ENCODE assay signal across 9 mouse cellular contexts in the genomic region with DNA sequence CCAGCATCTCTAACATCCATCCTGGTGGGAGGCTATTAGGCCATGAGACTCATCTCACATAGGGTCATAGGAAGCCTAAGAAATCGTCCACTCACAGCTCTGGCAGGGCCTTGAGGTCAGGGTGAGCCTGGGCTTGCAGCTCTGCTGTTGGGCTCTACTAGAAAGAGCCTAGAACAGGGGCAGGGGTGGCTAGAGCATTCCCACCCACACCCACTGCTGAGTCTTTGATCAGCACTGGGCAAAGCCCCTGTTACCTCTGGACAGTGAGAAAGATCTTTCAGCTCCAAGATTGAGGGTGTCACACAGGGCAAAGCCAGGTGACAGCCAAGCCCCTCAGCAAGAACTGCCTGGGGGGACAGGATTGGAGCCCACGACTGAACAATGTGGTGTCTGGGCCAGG. TPM values are rescaled to one million over a fixed set of nuclear protein-coding genes. Genes with fewer than 3 reads are reported as not detected.
DNase-seq lines count a peak whose midpoint lies in the region; ATAC-seq lines count a peak whose summit lies in the region.
"Had no signal": no experiment of that assay in that cellular context is flagged by ENCODE, and none has a peak within 500 bp of the region (broad histone marks: within the 10 kb centered on the region; RNA-seq: fewer than 3 reads in every experiment).

No protein-coding gene starts in this region.

- H3K27ac ChIP-seq in heart, embryonic 13.5 days (replicated peaks), result peak overlapping the region; percentile 96
- H3K27ac ChIP-seq in embryonic facial prominence, embryonic 11.5 days (replicated peaks; ENCODE audit: low read depth, low read length), result peak overlapping the region; percentile 71
- H3K27ac ChIP-seq in hindbrain, embryonic 10.5 days, result peak overlapping the region; percentile 86
- peak overlapping the region; percentile 80 for H3K27ac ChIP-seq in midbrain, embryonic 11.5 days (ENCODE audit: low read depth, low read length)

- H3K4me3 ChIP-seq in heart, embryonic 13.5 days, result no peak overlapping the region
- H3K4me3 ChIP-seq in embryonic facial prominence, embryonic 11.5 days (ENCODE audit: low read depth, low read length), result no peak overlapping the region
- H3K4me3 ChIP-seq in hindbrain, embryonic 10.5 days, result no peak overlapping the region
- no peak overlapping the region for H3K4me3 ChIP-seq in midbrain, embryonic 11.5 days (ENCODE audit: low read depth, low read length)
- H3K4me3 ChIP-seq: myocyte had no signal

- DNase-seq in heart, postnatal 14 days, result no peak
- DNase-seq in embryonic facial prominence, embryonic 11.5 days (ENCODE audit: low spot score), result no peak
- DNase-seq in hindbrain, embryonic 10.5 days (ENCODE audit: low spot score), result no peak
- no peak for DNase-seq in midbrain, embryonic 11.5 days (ENCODE audit: low spot score, missing footprints)
- no peak for DNase-seq in thymus, postnatal 10 days (ENCODE audit: low spot score in 2 of 2)
- DNase-seq in layer of hippocampus, postnatal 25 days (ENCODE audit: extremely low spot score in 1 of 2, low spot score in 1 of 2), result no peak
- DNase-seq in adrenal gland, adult (ENCODE audit: inconsistent age in 2 of 2, low spot score in 1 of 2), result no peak

- WGBS in heart, embryonic 13.5 days, result 54% methylated on average over 2 of the region's 2 CpGs
- WGBS in embryonic facial prominence, embryonic 11.5 days, result 55% methylated on average over 2 of the region's 2 CpGs
- 45% methylated on average over 2 of the region's 2 CpGs for WGBS in hindbrain, embryonic 10.5 days
- 58% methylated on average over 2 of the region's 2 CpGs for WGBS in midbrain, embryonic 11.5 days

- intact Hi-C loops in heart, postnatal 14 days (cut with DNase I), result no loop called here

- no peaks in the 10 kb centered on the region for H3K36me3 ChIP-seq in heart, embryonic 13.5 days
- H3K36me3 ChIP-seq in embryonic facial prominence, embryonic 11.5 days (replicated peaks; ENCODE audit: control insufficient read depth, insufficient read depth, low read depth, low read length), result no peaks in the 10 kb centered on the region
- H3K36me3 ChIP-seq in hindbrain, embryonic 10.5 days, result no peaks in the 10 kb centered on the region
- no peaks in the 10 kb centered on the region for H3K36me3 ChIP-seq in midbrain, embryonic 11.5 days (ENCODE audit: control insufficient read depth, insufficient read depth, low read length)

- no peaks in the 10 kb centered on the region for H3K27me3 ChIP-seq in heart, embryonic 13.5 days (replicated peaks)
- no peaks in the 10 kb centered on the region for H3K27me3 ChIP-seq in embryonic facial prominence, embryonic 11.5 days (ENCODE audit: control insufficient read depth, insufficient read depth, low read length)
- H3K27me3 ChIP-seq in hindbrain, embryonic 10.5 days (ENCODE audit: insufficient read depth, poor library complexity, severe bottlenecking), result no peaks in the 10 kb centered on the region
- H3K27me3 ChIP-seq in midbrain, embryonic 11.5 days (ENCODE audit: control insufficient read depth, insufficient read depth, low read length), result no peaks in the 10 kb centered on the region

- no peak overlapping the region for H3K4me2 ChIP-seq in heart, embryonic 13.5 days
- H3K4me2 ChIP-seq in embryonic facial prominence, embryonic 11.5 days (ENCODE audit: low read depth, low read length), result no peak overlapping the region
- no peak overlapping the region for H3K4me2 ChIP-seq in midbrain, embryonic 11.5 days

- ATAC-seq in heart, embryonic 13.5 days (ENCODE audit: extremely low read depth, insufficient number of reproducible peaks, low FRiP score, low TSS enrichment), result no peak
- ATAC-seq in embryonic facial prominence, embryonic 11.5 days (replicated peaks; ENCODE audit: insufficient number of reproducible peaks, low FRiP score, low TSS enrichment, low read depth), result no peak
- no peak for ATAC-seq in midbrain, embryonic 11.5 days (ENCODE audit: low FRiP score)

- H3K9ac ChIP-seq in heart, embryonic 13.5 days, result peak overlapping the region; percentile 67
- H3K9ac ChIP-seq in embryonic facial prominence, embryonic 11.5 days (replicated peaks; ENCODE audit: low read length), result peak overlapping the region; percentile 14
- peak overlapping the region; percentile 45 for H3K9ac ChIP-seq in midbrain, embryonic 11.5 days (ENCODE audit: low read length)

- no peaks in the 10 kb centered on the region for H3K9me3 ChIP-seq in heart, embryonic 13.5 days
- no peaks in the 10 kb centered on the region for H3K9me3 ChIP-seq in embryonic facial prominence, embryonic 11.5 days (replicated peaks; ENCODE audit: control insufficient read depth, low read length)
- H3K9me3 ChIP-seq in hindbrain, embryonic 10.5 days, result no peaks in the 10 kb centered on the region
- no peaks in the 10 kb centered on the region for H3K9me3 ChIP-seq in midbrain, embryonic 11.5 days (ENCODE audit: control insufficient read depth, low read length)

- H3K4me1 ChIP-seq in heart, embryonic 13.5 days, result peaks cover 52% of the 10 kb centered on the region
- peaks cover 13% of the 10 kb centered on the region for H3K4me1 ChIP-seq in embryonic facial prominence, embryonic 11.5 days (ENCODE audit: control insufficient read depth, insufficient read depth, low read length)
- peaks cover 62% of the 10 kb centered on the region for H3K4me1 ChIP-seq in hindbrain, embryonic 10.5 days (replicated peaks)
- H3K4me1 ChIP-seq in midbrain, embryonic 11.5 days (ENCODE audit: control insufficient read depth, insufficient read depth, low read length), result peaks cover 17% of the 10 kb centered on the region

RNA-seq across cellular contexts. Expression of gene Morn1, which starts 57.0 kb away (rescaled TPM):
- polyA plus RNA-seq in heart, embryonic 13.5 days (2015; fragmentation: Nextera tagmentation; extraction: Ambion mirVana), result 2.1 and 2.3 TPM in 2 replicates
- 1 to 10 TPM; 1.4 to 3.8 TPM for total RNA-seq in heart, postnatal 14 days (2021)
- polyA plus RNA-seq in embryonic facial prominence, embryonic 11.5 days (2014; fragmentation: Nextera tagmentation; extraction: Ambion mirVana), result 3.3 and 3.5 TPM in 2 replicates
- 4.4 and 6.0 TPM in 2 replicates for polyA plus RNA-seq in hindbrain, embryonic 10.5 days (2016; fragmentation: Nextera tagmentation; extraction: Ambion mirVana)
- polyA plus RNA-seq in midbrain, embryonic 11.5 days (2014; fragmentation: Nextera tagmentation; extraction: Ambion mirVana), result 4.1 and 5.1 TPM in 2 replicates
- total RNA-seq in layer of hippocampus, postnatal 25 days (2021), result 10 to 100 TPM; 11.2 to 17.3 TPM

RNA-seq across cellular contexts. Expression of gene Rer1, which starts 57.2 kb away (rescaled TPM):
- 114 and 126 TPM in 2 replicates for polyA plus RNA-seq in heart, embryonic 13.5 days (2015; fragmentation: Nextera tagmentation; extraction: Ambion mirVana)
- 10 to 100 TPM; 66.6 to 67.8 TPM for total RNA-seq in heart, postnatal 14 days (2021)
- 164 and 173 TPM in 2 replicates for polyA plus RNA-seq in embryonic facial prominence, embryonic 11.5 days (2014; fragmentation: Nextera tagmentation; extraction: Ambion mirVana)
- polyA plus RNA-seq in hindbrain, embryonic 10.5 days (2016; fragmentation: Nextera tagmentation; extraction: Ambion mirVana), result 138 and 144 TPM in 2 replicates
- 152 and 162 TPM in 2 replicates for polyA plus RNA-seq in midbrain, embryonic 11.5 days (2014; fragmentation: Nextera tagmentation; extraction: Ambion mirVana)
- total RNA-seq in layer of hippocampus, postnatal 25 days (2021), result 10 to 100 TPM; 62.2 to 67.3 TPM

Comparison
In these comparisons a context has a peak if more than half of its experiments do, and no peak if none do; other contexts are left out.
1. H3K9ac ChIP-seq: peak in every context shown above with its lines; median percentile 67 in heart, embryonic 13.5 days; 45 in midbrain, embryonic 11.5 days; 14 in embryonic facial prominence, embryonic 11.5 days.